Mouse (Mus musculus) G1E (cell line): ENCODE measurements around the gene Usp15.

Experiments used
- CTCF ChIP-seq: IDR thresholded peaks from 2 replicates; pipeline ENCODE4 v1.5.1; 2012; ENCODE audit warnings: low read depth, low read length, inconsistent platforms, mixed read lengths
- POLR2AphosphoS5 ChIP-seq: IDR thresholded peaks from 2 replicates; pipeline ENCODE4 v1.6.1; 2012; ENCODE audit warnings: low read depth, low read length, inconsistent platforms; ENCODE audit not compliant: insufficient replicate concordance

DNA sequence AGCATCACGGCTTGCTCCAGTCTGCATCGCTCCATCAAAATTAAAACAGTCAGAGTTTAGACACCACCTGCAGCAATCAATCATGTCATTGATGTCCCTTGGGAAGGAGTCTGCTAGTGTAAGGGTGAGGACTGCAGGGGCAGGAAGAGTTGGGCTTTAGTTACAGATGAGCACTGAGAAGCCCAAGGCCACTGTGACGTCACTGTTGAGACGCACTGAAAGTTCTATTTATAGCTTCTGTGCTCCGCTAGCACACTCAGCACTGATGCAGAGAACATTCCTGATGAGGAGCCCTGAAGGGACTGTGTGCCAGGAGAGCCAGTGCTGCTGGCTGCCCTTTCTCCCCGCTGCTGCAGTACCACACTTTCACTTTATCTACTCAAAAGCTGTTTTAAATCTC is 49.6 kb downstream of the Usp15 start:
- TF ChIP-seq POLR2AphosphoS5: no peak
- no peak for TF ChIP-seq CTCF
